Mouse (Mus musculus) liver, postnatal 0 days (tissue): ENCODE data around the gene Insig1. TPM values are rescaled to one million over a fixed set of nuclear protein-coding genes. Genes with fewer than 3 reads are reported as not detected.

Experiments used
- ATAC-seq: fragments of 200-750 bp; cut with Nextera tagmentation; 2 replicates; pipeline ENCODE4 v1.8.0; 2017; ENCODE audit warnings: mild to moderate bottlenecking, moderate library complexity
- DNase-seq: peaks from one replicate; pipeline ENCODE4 v3.0.0-alpha.2; 2016
- H3K27ac ChIP-seq: fragments of 300-500 bp; sonication (generic); 2 replicates; pipeline ENCODE4 v1.5.1; 2014; ENCODE audit warnings: antibody characterized with exemption, moderate library complexity, mild to moderate bottlenecking, low read depth
- H3K27me3 ChIP-seq: fragments of 300-500 bp; sonication (generic); 2 replicates; pipeline ENCODE4 v1.6.1; 2014; ENCODE audit warnings: low read length, control low read depth, mixed read lengths; ENCODE audit not compliant: insufficient read depth
- H3K36me3 ChIP-seq: fragments of 300-500 bp; sonication (generic); replicated peaks from 2 replicates; pipeline ENCODE4 v1.6.1; 2014; ENCODE audit warnings: mild to moderate bottlenecking, control low read depth, low read length, moderate library complexity, mixed read lengths; ENCODE audit not compliant: insufficient read depth
- H3K4me1 ChIP-seq: fragments of 300-500 bp; sonication (generic); 2 replicates; pipeline ENCODE4 v1.6.1; 2014; ENCODE audit warnings: antibody characterized with exemption, mild to moderate bottlenecking, control low read depth; ENCODE audit not compliant: insufficient read depth
- H3K4me2 ChIP-seq: fragments of 300-500 bp; sonication (generic); 2 replicates; pipeline ENCODE4 v1.6.1; 2014; ENCODE audit warnings: low read depth, mild to moderate bottlenecking, low read length, moderate library complexity, mixed read lengths
- H3K4me3 ChIP-seq: fragments of 300-500 bp; sonication (generic); 2 replicates; pipeline ENCODE4 v1.5.1; 2014; ENCODE audit warnings: low read depth, low read length
- H3K9ac ChIP-seq: fragments of 300-500 bp; sonication (generic); replicated peaks from 2 replicates; pipeline ENCODE4 v1.6.1; 2014; ENCODE audit warnings: mild to moderate bottlenecking, moderate library complexity
- H3K9me3 ChIP-seq: fragments of 300-500 bp; sonication (generic); 2 replicates; pipeline ENCODE4 v1.6.1; 2016; ENCODE audit warnings: mild to moderate bottlenecking, control low read depth, low read length, mixed read lengths
- CTCF ChIP-seq: sonication (generic); IDR thresholded peaks from 2 replicates; pipeline ENCODE4 v1.5.1; 2016; ENCODE audit warnings: antibody characterized with exemption, low read depth
- EP300 ChIP-seq: IDR thresholded peaks from 2 replicates; pipeline ENCODE4 v1.6.1; 2016; ENCODE audit warnings: antibody characterized with exemption, low read depth, mild to moderate bottlenecking
- WGBS: fragments of 180-500 bp; shearing (Covaris S2); extraction: QIAGEN DNeasy Blood & Tissue Kit; methylation state at CpG from one replicate; pipeline ENCODE4 v1.1.7; 2014; ENCODE audit not compliant: insufficient replicate concordance; 5-methylcytosine and 5-hydroxymethylcytosine counted together
- polyA plus RNA-seq: library from polyadenylated mRNA; unstranded; fragments of >200 nt; fragmentation: Nextera tagmentation; extraction: Ambion mirVana; gene quantifications from 2 replicates; pipeline ENCODE4 v1.2.1, GENCODE M21; 2015

Insig1 gene
- polyA plus RNA-seq, 1 experiment from 2014 or later, result 36.3 TPM

GRCm38 (mm10) chr5:28040726-28041125, 30.4 kb upstream of the Insig1 start:
- WGBS, result 58% methylated on average over 3 of the region's 3 CpGs
- DNase-seq, result no peak
- H3K4me1 ChIP-seq, result peaks cover 20% of the 10 kb centered on the region
- TF ChIP-seq EP300, result no peak
- no peak for TF ChIP-seq CTCF
- no peaks in the 10 kb centered on the region for H3K36me3 ChIP-seq
- no peaks in the 10 kb centered on the region for H3K27me3 ChIP-seq
- no peak overlapping the region for H3K4me3 ChIP-seq
- H3K27ac ChIP-seq, result peak overlapping the region; percentile 71; the same call in 1 of the 2 replicates
- ATAC-seq, result no peak
- H3K9me3 ChIP-seq, result no peaks in the 10 kb centered on the region
- no peak overlapping the region for H3K9ac ChIP-seq
- H3K4me2 ChIP-seq, result no peak overlapping the region

- peaks cover 14% of the 10 kb centered on the region for H3K4me1 ChIP-seq
- ATAC-seq, result no peak
- no peak overlapping the region for H3K9ac ChIP-seq
- no peaks in the 10 kb centered on the region for H3K36me3 ChIP-seq
- H3K9me3 ChIP-seq, result no peaks in the 10 kb centered on the region
- H3K27me3 ChIP-seq, result no peaks in the 10 kb centered on the region
- no peak for TF ChIP-seq CTCF
- TF ChIP-seq EP300, result no peak
- no peak overlapping the region for H3K4me3 ChIP-seq
- DNase-seq, result peak; percentile 9
- 76% methylated on average over 3 of the region's 3 CpGs for WGBS
- H3K4me2 ChIP-seq, result no peak overlapping the region
- no peak overlapping the region for H3K27ac ChIP-seq
Measured at GRCm38 (mm10) chr5:28042021-28042420, 29.1 kb upstream of the Insig1 start.

- H3K4me2 ChIP-seq, result 0 out of 2 replicates have a peak overlapping the region, but pooled peaks have one; percentile 4
- peak; percentile 8 for DNase-seq
- WGBS, result 51% methylated on average over 2 of the region's 2 CpGs
Measured at GRCm38 (mm10) chr5:28042779-28043178, 28.4 kb upstream of the Insig1 start.

GRCm38 (mm10) chr5:28043386-28043785, 27.8 kb upstream of the Insig1 start:
- H3K27me3 ChIP-seq, result no peaks in the 10 kb centered on the region
- ATAC-seq, result no peak
- no peaks in the 10 kb centered on the region for H3K36me3 ChIP-seq
- peaks cover 7% of the 10 kb centered on the region for H3K4me1 ChIP-seq
- DNase-seq, result no peak
- TF ChIP-seq EP300 (no peak), CTCF (no peak)
- H3K27ac ChIP-seq, result no peak overlapping the region
- H3K9ac ChIP-seq, result no peak overlapping the region
- H3K4me3 ChIP-seq, result no peak overlapping the region
- no peak overlapping the region for H3K4me2 ChIP-seq
- WGBS, result 73% methylated on average over 5 of the region's 5 CpGs
- H3K9me3 ChIP-seq, result no peaks in the 10 kb centered on the region

More at GRCm38 (mm10) chr5:28042779-28043178, 28.4 kb upstream of the Insig1 start:
- H3K9me3 ChIP-seq, result no peaks in the 10 kb centered on the region
- no peak overlapping the region for H3K27ac ChIP-seq
- TF ChIP-seq EP300 (no peak), CTCF (no peak)
- ATAC-seq, result no peak
- H3K27me3 ChIP-seq, result no peaks in the 10 kb centered on the region
- no peak overlapping the region for H3K4me3 ChIP-seq
- no peaks in the 10 kb centered on the region for H3K36me3 ChIP-seq
- no peak overlapping the region for H3K9ac ChIP-seq
- H3K4me1 ChIP-seq, result peaks cover 8% of the 10 kb centered on the region

- Histone ChIP-seq H3K4me3 (no peak overlapping the region), H3K4me2 (no peak overlapping the region), H3K4me1 (no peaks in the 10 kb centered on the region), H3K9me3 (no peaks in the 10 kb centered on the region), H3K9ac (no peak overlapping the region), H3K27ac (no peak overlapping the region), H3K27me3 (no peaks in the 10 kb centered on the region), H3K36me3 (no peaks in the 10 kb centered on the region)
- WGBS, result 79% methylated on average over 3 of the region's 3 CpGs
- ATAC-seq (no peak), DNase-seq (peak; percentile 10)
- TF ChIP-seq CTCF (no peak), EP300 (no peak)
Measured at GRCm38 (mm10) chr5:28046966-28047365, 24.2 kb upstream of the Insig1 start.

- H3K27me3 ChIP-seq, result no peaks in the 10 kb centered on the region
- DNase-seq, result no peak
- H3K36me3 ChIP-seq, result no peaks in the 10 kb centered on the region
- WGBS, result 59% methylated on average over 1 of the region's 1 CpGs
- H3K4me2 ChIP-seq, result no peak overlapping the region
- no peak overlapping the region for H3K27ac ChIP-seq
- no peak overlapping the region for H3K9ac ChIP-seq
- TF ChIP-seq CTCF, result no peak
- TF ChIP-seq EP300, result no peak
- no peak for ATAC-seq
- H3K4me3 ChIP-seq, result no peak overlapping the region
- H3K4me1 ChIP-seq, result peaks cover 3% of the 10 kb centered on the region; the same call in 1 of the 2 replicates
- no peaks in the 10 kb centered on the region for H3K9me3 ChIP-seq
Measured at GRCm38 (mm10) chr5:28047961-28048360, 23.2 kb upstream of the Insig1 start.

- WGBS, result 59% methylated on average over 2 of the region's 2 CpGs
- peak; percentile 98 for ATAC-seq
Measured at GRCm38 (mm10) chr5:28055450-28055849, 15.7 kb upstream of the Insig1 start.

More at GRCm38 (mm10) chr5:28055450-28055849, 15.7 kb upstream of the Insig1 start:
- H3K36me3 ChIP-seq, result no peaks in the 10 kb centered on the region
- no peak overlapping the region for H3K4me2 ChIP-seq
- H3K4me3 ChIP-seq, result no peak overlapping the region
- no peak overlapping the region; the same call in 1 of the 2 replicates for H3K9ac ChIP-seq
- H3K27ac ChIP-seq, result peak overlapping the region; percentile 94
- H3K4me1 ChIP-seq, result peaks cover 3% of the 10 kb centered on the region
- no peaks in the 10 kb centered on the region for H3K9me3 ChIP-seq
- peak; percentile 77 for DNase-seq
- no peaks in the 10 kb centered on the region for H3K27me3 ChIP-seq
- peak; percentile 95 for TF ChIP-seq EP300
- no peak for TF ChIP-seq CTCF
